Mouse (Mus musculus) liver, postnatal 0 days (tissue): ENCODE measurements at regions not wholly inside any gene's neighbourhood (a gene's known extent, or its start where the extent isn't known, plus 50 kb on each side); places are given as distances from the start of the nearest gene placed in this dataset.

Experiments used
- ATAC-seq: fragments of 200-750 bp; cut with Nextera tagmentation; 2 replicates; pipeline ENCODE4 v1.8.0; 2017; ENCODE audit warnings: mild to moderate bottlenecking, moderate library complexity
- DNase-seq: peaks from one replicate; pipeline ENCODE4 v3.0.0-alpha.2; 2016
- H3K27ac ChIP-seq: fragments of 300-500 bp; sonication (generic); 2 replicates; pipeline ENCODE4 v1.5.1; 2014; ENCODE audit warnings: antibody characterized with exemption, moderate library complexity, mild to moderate bottlenecking, low read depth
- H3K27me3 ChIP-seq: fragments of 300-500 bp; sonication (generic); 2 replicates; pipeline ENCODE4 v1.6.1; 2014; ENCODE audit warnings: low read length, control low read depth, mixed read lengths; ENCODE audit not compliant: insufficient read depth
- H3K36me3 ChIP-seq: fragments of 300-500 bp; sonication (generic); replicated peaks from 2 replicates; pipeline ENCODE4 v1.6.1; 2014; ENCODE audit warnings: mild to moderate bottlenecking, control low read depth, low read length, moderate library complexity, mixed read lengths; ENCODE audit not compliant: insufficient read depth
- H3K4me1 ChIP-seq: fragments of 300-500 bp; sonication (generic); 2 replicates; pipeline ENCODE4 v1.6.1; 2014; ENCODE audit warnings: antibody characterized with exemption, mild to moderate bottlenecking, control low read depth; ENCODE audit not compliant: insufficient read depth
- H3K4me2 ChIP-seq: fragments of 300-500 bp; sonication (generic); 2 replicates; pipeline ENCODE4 v1.6.1; 2014; ENCODE audit warnings: low read depth, mild to moderate bottlenecking, low read length, moderate library complexity, mixed read lengths
- H3K4me3 ChIP-seq: fragments of 300-500 bp; sonication (generic); 2 replicates; pipeline ENCODE4 v1.5.1; 2014; ENCODE audit warnings: low read depth, low read length
- H3K9ac ChIP-seq: fragments of 300-500 bp; sonication (generic); replicated peaks from 2 replicates; pipeline ENCODE4 v1.6.1; 2014; ENCODE audit warnings: mild to moderate bottlenecking, moderate library complexity
- H3K9me3 ChIP-seq: fragments of 300-500 bp; sonication (generic); 2 replicates; pipeline ENCODE4 v1.6.1; 2016; ENCODE audit warnings: mild to moderate bottlenecking, control low read depth, low read length, mixed read lengths
- CTCF ChIP-seq: sonication (generic); IDR thresholded peaks from 2 replicates; pipeline ENCODE4 v1.5.1; 2016; ENCODE audit warnings: antibody characterized with exemption, low read depth
- EP300 ChIP-seq: IDR thresholded peaks from 2 replicates; pipeline ENCODE4 v1.6.1; 2016; ENCODE audit warnings: antibody characterized with exemption, low read depth, mild to moderate bottlenecking
- WGBS: fragments of 180-500 bp; shearing (Covaris S2); extraction: QIAGEN DNeasy Blood & Tissue Kit; methylation state at CpG from one replicate; pipeline ENCODE4 v1.1.7; 2014; ENCODE audit not compliant: insufficient replicate concordance; 5-methylcytosine and 5-hydroxymethylcytosine counted together

DNA sequence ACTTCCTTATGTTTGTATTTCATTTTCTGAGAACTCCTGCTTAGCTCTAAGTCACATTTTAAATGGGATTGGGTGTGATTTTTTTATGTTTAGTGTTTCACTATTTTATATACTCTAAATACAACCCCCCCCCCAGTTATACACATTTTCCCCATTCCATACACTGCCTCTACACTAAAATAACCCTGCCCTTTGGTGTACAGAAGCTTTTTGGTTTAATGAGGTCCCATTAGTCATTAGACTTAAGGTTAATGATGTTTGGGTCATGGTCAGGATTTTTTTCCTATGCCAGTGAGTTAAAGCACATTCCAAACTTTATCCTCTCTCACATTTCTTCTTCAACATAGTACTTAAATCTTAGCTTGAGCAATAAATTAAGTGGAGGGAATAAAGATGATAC lies 149.2 kb downstream of the Tinag start:
- no peaks in the 10 kb centered on the region for H3K36me3 ChIP-seq
- H3K9me3 ChIP-seq: no peaks in the 10 kb centered on the region
- no peak overlapping the region for H3K4me3 ChIP-seq
- H3K4me2 ChIP-seq: no peak overlapping the region
- DNase-seq (no peak), ATAC-seq (no peak)
- H3K27me3 ChIP-seq: no peaks in the 10 kb centered on the region
- H3K4me1 ChIP-seq: no peaks in the 10 kb centered on the region
- no peak overlapping the region for H3K9ac ChIP-seq
- H3K27ac ChIP-seq: no peak overlapping the region
- no peak for TF ChIP-seq EP300
- no peak for TF ChIP-seq CTCF

DNA sequence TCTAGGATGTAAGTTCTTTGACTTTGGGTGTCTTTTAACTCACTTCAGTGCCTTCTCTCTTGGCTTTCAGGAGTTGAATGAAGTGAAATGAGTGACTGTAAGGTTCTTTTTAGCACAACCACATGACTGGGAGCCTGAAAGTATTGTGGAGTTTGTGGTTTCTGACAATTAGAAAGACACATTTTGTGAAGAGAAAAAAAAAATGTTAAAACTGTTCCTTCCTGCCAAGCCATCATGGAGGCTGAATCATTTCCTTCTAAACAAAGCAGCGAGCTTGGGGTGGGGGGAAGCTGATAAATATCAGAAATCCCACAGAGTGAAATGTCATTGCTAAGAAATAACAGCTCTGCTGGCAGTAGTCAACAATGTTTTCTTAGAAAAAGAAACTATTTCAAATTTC lies 163.8 kb downstream of the Tinag start:
- no peaks in the 10 kb centered on the region for H3K27me3 ChIP-seq
- no peak overlapping the region for H3K4me2 ChIP-seq
- no peaks in the 10 kb centered on the region for H3K36me3 ChIP-seq
- TF ChIP-seq EP300: no peak
- TF ChIP-seq CTCF: no peak
- H3K4me3 ChIP-seq: no peak overlapping the region
- no peak overlapping the region for H3K27ac ChIP-seq
- H3K4me1 ChIP-seq: no peaks in the 10 kb centered on the region
- H3K9me3 ChIP-seq: no peaks in the 10 kb centered on the region
- H3K9ac ChIP-seq: no peak overlapping the region
- WGBS: 15% methylated on average over 1 of the region's 1 CpGs
- ATAC-seq (no peak), DNase-seq (no peak)

DNA sequence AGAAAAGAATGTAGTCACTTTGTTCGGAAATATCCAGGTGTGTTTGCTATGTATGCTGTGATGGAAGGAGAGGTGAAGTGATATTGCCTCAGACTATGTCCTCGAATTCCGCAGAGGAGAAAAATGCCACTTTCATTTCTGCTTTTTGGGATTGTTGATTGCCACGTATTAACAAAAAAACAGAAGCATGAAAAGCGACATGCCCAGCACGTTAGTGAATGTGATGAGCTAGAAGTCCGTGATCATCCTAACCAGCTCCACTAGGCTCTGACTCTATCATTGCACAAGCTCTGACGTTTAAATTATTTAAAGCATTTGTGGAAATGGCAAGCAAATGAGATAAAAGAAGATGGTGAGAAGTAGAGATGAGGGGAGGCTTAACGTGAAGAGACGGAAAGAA lies 169.6 kb downstream of the Tinag start:
- TF ChIP-seq CTCF (no peak), EP300 (no peak)
- Histone ChIP-seq H3K4me2 (no peak overlapping the region), H3K9me3 (no peaks in the 10 kb centered on the region), H3K9ac (no peak overlapping the region), H3K27ac (no peak overlapping the region), H3K4me3 (no peak overlapping the region), H3K4me1 (no peaks in the 10 kb centered on the region), H3K27me3 (no peaks in the 10 kb centered on the region), H3K36me3 (no peaks in the 10 kb centered on the region)
- WGBS: 64% methylated on average over 10 of the region's 10 CpGs
- DNase-seq (no peak), ATAC-seq (no peak)

DNA sequence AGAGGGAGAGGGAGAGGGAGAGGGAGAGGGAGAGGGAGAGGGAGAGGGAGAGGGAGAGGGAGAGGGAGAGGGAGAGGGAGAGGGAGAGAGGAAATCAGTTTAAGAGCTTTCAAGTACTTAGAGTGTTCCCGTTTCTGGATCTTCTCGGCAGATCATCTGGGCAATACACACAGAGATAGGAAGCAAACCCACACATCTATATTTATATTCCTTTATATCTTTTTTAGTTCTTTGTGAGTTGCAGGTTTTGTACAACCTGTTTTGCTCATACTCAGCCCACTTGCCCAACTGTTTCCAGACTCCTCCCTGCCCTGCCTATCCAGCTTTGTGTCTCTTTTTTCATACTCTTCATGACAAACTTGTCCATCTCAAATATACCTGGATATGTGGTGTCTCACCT lies 173.2 kb downstream of the Tinag start:
- H3K4me1 ChIP-seq: no peaks in the 10 kb centered on the region
- H3K4me2 ChIP-seq: no peak overlapping the region
- H3K27ac ChIP-seq: no peak overlapping the region
- TF ChIP-seq EP300 (no peak), CTCF (no peak)
- H3K4me3 ChIP-seq: no peak overlapping the region
- ATAC-seq (no peak), DNase-seq (no peak)
- no peaks in the 10 kb centered on the region for H3K36me3 ChIP-seq
- H3K27me3 ChIP-seq: no peaks in the 10 kb centered on the region
- WGBS: 74% methylated on average over 2 of the region's 2 CpGs
- no peak overlapping the region for H3K9ac ChIP-seq
- no peaks in the 10 kb centered on the region for H3K9me3 ChIP-seq

DNA sequence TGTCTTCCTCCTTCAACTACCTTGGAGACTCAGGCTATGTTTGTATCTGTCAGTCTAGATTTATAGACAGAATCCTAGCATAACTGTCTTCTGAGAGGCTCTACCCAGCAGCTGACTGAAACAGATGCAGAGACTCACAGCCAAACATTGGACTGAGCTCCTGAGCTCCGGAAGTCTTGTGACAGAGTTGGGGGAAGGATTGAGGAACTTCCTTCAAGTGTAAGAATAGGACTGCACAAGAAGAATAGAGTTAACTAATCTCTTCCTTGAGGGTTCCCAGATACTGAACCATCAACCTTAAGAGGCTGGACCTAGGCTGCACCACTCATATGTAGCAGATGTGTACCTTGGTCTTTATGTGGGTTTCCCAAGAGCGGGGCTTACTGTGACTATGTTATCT lies 176.0 kb downstream of the Tinag start:
- Histone ChIP-seq H3K9ac (no peak overlapping the region), H3K4me2 (no peak overlapping the region), H3K27ac (no peak overlapping the region), H3K4me3 (no peak overlapping the region), H3K27me3 (no peaks in the 10 kb centered on the region), H3K4me1 (no peaks in the 10 kb centered on the region), H3K36me3 (no peaks in the 10 kb centered on the region), H3K9me3 (no peaks in the 10 kb centered on the region)
- peak; percentile 31; the same call in 1 of the 2 replicates for ATAC-seq
- TF ChIP-seq EP300 (no peak), CTCF (no peak)
- DNase-seq: no peak
- 63% methylated on average over 2 of the region's 2 CpGs for WGBS

DNA sequence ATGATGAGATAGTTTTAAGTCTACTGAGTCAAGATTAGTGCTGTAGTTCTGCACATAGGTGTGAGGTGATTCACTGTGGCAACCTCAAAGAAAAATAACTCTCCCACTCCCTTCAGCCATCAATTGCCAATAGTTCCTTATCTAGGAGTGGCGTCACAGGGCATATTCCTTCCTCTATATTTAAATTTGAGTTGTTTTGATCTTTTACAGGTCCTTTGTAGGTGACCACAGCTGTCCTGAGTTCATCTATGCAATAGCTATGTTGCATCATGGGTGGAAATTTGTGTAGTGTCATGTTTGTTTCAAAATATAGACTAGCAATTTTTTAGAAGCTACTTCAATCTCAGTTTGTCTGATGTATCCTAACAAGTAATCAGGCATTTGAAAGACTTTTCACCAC lies 177.0 kb downstream of the Tinag start:
- ATAC-seq: no peak
- no peak overlapping the region for H3K4me2 ChIP-seq
- 62% methylated on average over 1 of the region's 1 CpGs for WGBS
- no peaks in the 10 kb centered on the region for H3K9me3 ChIP-seq
- no peak overlapping the region for H3K4me3 ChIP-seq
- H3K9ac ChIP-seq: no peak overlapping the region
- no peaks in the 10 kb centered on the region for H3K36me3 ChIP-seq
- no peak for DNase-seq
- H3K4me1 ChIP-seq: no peaks in the 10 kb centered on the region
- no peaks in the 10 kb centered on the region for H3K27me3 ChIP-seq
- TF ChIP-seq CTCF: no peak
- TF ChIP-seq EP300: no peak
- H3K27ac ChIP-seq: no peak overlapping the region

DNA sequence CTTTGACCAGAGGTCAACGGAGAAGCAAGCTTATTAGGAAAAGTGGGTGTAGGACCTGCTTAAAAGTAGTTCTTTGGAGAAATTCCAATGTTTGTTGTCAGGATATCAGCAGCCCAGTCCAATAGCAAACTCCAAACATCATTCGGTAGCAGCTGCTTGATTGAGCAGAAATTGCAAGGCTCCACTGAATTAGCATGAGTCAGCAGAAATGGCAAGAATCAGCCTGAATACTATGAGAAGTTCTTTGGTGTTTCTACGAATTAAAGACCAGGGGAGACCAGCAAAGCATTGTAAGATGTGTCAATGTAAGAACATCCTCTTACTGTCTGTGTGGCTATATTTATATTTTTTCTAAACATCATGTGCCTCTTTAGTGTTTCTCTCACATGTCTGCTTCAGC lies 223.4 kb downstream of the Tinag start:
- Histone ChIP-seq H3K4me1 (no peaks in the 10 kb centered on the region), H3K27me3 (no peaks in the 10 kb centered on the region), H3K36me3 (no peaks in the 10 kb centered on the region), H3K9me3 (no peaks in the 10 kb centered on the region), H3K4me2 (no peak overlapping the region), H3K9ac (no peak overlapping the region), H3K27ac (no peak overlapping the region), H3K4me3 (no peak overlapping the region)
- DNase-seq (no peak), ATAC-seq (no peak)
- 77% methylated on average over 3 of the region's 3 CpGs for WGBS
- TF ChIP-seq EP300 (no peak), CTCF (no peak)
